Mouse (Mus musculus) liver, adult (tissue): Measurements from ENCODE around the gene Gprin2.

Source experiments
- GATA4 ChIP-seq: IDR thresholded peaks from 2 replicates; pipeline ENCODE4 v1.6.1; 2014; ENCODE audit warnings: mild to moderate bottlenecking, low read length; ENCODE audit not compliant: insufficient replicate concordance

The Gprin2 gene

DNA sequence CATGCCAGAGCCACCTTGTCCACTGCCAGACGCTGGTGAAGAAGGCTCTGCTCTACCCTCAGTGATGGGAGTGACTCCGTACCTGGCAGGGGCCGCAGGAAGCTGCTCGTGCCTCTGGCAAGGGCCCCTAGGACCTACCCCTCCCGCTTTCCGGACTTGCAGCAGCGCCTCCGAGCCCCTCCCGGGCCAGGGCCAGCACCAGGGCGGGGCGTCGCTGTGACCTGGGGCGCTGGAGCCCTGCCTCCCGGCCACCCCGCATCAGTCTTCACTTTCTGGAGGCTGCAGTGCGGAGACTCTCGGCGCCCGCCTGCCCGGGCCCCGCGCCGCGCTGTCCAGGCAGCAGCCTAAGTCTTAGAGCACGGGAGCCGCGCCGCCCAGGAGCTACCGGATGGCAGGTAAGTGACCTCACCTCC lies 18.3 kb upstream of the Gprin2 start:
- no peak for TF ChIP-seq GATA4

DNA sequence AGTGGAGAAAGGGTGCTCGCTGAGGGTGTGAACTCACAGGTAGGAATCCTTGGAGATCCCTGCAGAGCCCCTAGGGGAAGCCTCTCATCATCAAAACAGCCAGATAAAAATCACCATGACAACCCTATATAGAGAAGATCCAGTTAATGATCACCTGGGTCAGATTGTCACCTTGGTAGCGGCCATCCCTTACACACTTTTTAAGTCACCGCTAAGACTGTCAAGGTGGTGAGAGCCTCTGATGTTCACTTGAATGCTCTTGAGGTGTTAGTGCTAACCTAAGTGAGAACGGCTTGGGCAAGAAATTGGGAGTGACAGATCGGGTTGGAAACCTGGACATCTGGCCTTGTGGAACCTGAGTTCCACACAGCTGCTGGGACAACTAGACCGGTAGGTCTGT lies 17.8 kb upstream of the Gprin2 start, which contains the start of gene Syt15:
Syt15 (plus strand) TSS at position 301 of the 400 bp plus-strand sequence.
- no peak for TF ChIP-seq GATA4

DNA sequence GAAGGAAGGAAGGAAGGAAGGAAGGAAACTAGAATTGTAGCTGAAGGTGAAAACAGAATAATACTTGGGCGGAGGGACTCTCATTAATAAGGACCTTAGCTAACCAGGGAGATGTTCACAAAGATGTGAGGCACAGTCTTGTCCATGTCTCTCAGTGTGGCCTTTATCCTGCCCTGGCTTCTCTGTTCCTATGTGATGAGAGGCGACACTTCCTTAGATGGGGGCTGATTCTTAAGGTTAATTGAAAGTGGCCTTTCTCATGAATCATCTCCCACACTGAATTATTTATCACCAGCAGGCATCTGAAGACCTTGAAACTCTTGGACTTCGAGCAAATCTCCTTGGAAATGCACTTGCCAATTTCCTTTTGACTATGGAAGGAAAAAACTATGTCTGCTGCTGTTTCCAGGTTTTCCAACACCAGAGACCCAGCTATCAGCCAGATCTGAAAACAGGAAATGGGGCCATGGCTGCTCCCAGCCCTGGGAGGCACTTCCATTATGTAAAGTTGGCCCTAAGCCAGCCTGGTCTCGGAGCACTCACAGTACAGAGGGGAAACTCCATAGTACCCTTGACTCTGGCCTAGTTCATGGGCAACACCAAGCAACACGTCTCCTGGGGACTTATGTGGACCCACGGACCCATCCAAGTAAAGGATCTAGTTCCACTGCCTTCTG lies 14.1 kb upstream of the Gprin2 start:
- no peak for TF ChIP-seq GATA4

DNA sequence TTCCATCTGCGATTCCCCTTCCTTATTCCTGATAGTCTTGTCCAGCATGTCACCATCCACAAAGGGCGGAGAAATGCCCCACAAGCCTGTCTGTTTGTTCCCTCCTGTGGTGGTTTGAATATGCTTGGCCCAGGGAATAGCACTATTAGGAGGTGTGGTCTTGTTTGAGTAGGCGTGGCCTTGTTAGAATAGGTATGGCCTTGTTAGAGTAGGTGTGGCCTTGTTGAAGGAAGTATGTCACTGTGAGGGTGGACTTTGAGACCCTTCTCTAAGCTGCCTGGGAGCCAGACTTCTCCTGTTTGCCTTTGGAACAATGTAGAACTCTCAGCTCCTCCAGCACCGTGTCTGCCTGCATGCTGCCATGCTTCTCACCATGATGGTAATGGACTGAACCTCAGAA lies 8.5 kb upstream of the Gprin2 start:
- no peak for TF ChIP-seq GATA4

DNA sequence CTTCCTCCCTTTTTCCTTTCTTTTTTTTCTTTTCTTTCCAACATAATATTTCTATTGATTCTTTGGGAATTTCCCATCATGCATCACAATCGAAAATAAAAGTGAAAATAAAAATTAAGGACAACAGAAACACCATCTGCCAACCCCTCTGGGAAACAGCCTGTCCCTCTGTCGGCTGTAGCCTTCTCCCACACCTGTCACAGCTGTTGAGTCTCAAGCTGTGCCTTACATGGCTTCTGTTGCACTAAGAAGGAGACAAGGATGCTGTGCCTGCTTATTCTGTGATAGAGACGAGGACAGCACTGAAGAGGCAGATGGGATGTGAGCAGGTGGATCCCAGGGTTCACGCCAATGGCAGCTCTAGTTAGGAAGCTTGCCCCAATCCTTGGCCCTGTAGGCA lies 7.6 kb upstream of the Gprin2 start:
- TF ChIP-seq GATA4, result no peak

DNA sequence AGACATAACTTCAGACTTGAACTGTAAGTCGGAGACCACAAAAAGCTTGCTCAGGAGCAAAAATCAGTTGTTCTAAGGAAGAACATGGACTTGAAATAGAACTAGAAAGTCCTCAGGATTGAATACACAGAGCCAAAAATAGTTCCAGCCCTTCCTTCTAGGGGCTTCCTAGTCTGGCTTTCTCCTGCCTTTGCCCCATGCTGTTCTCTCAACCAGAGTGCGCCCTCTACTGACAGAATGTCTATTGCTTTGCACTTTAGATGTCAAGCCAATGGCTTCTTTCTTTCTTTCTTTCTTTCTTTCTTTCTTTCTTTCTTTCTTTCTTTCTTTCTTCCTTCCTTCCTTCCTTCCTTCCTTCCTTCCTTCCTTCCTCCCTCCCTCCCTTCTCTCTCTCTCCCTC lies 7.2 kb upstream of the Gprin2 start:
- no peak for TF ChIP-seq GATA4

DNA sequence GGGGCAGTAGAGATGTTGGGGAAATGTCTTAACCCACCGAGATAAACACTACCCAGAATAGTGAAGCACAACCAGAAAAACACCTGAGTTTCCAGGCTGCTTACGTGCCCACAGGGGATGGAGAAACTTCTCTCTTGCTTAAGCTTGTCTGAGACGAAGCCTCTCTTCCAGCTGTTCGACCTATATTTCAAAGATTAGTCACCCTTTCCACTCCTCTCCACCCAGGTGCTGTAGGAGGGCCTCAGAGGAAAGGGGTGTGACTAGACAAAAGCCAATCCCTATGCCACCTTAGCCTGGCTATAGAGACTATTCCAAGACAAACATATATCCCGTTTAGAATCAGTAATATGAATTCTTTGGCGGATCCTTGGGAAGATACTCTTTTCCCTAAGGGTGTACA lies 6.5 kb upstream of the Gprin2 start:
- no peak for TF ChIP-seq GATA4

DNA sequence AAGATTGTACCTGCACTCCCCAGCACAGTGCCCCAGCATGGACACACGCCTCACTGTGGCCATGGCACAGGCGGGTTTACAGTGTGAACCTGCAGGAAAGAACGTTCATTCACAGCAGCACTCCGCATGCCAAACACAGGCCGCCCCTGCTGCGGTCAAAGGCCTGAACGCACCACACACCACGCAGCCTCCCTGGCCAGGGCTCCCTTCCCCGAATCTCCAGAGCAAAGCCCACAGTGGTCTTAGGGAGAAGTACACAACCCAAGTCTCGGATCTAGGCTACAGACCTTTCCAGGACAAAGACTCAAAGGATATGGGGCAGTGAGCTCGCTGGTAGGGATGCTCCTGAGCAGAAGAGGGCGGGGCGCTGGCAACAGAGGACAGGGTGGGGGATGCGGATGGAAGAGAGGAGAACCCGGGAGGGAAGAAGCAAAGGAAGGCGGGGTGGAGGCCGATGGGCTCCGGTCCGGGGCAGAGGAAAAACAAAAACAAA lies 669 bp downstream of the Gprin2 start:
- no peak for TF ChIP-seq GATA4

DNA sequence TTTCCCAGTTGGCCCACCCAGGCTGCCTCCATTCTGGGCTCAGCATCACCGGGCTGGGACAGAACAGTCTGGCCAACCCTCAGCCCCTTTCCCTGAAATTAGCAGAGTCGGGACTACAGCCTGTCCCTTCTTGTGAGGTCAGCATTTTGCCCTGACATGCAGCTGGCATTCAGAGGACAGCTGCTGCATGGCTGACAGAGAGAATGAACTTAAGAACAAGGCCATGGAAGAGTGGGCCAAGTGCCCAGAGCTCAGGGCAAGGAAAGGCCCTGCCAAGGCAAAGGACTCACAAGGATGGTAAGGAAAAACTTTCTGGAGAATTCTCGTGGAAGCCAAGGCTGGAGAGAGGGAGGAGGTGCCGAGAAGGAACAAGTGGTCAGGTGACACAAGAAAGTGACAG lies 4.7 kb downstream of the Gprin2 start:
- no peak for TF ChIP-seq GATA4

DNA sequence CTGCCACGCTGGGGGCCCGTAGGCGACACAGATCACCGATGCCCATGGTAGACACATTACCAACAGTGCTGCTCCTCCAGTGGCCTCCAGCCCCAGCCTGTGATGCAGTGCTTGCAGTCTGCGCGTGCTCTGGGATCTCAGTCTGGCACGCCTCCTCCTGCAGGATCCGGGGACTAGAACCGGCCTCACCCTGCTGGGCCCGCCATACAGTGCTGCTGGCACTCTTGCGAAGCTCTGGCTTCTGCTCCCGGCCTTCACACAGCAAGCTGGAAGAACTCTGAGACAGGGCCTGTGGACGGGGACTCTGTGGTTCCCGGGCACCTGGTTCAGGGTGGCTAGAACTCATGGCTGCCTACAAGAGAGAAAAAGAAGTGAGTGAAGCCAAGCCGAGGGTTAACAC lies 6.0 kb downstream of the Gprin2 start:
- no peak for TF ChIP-seq GATA4

DNA sequence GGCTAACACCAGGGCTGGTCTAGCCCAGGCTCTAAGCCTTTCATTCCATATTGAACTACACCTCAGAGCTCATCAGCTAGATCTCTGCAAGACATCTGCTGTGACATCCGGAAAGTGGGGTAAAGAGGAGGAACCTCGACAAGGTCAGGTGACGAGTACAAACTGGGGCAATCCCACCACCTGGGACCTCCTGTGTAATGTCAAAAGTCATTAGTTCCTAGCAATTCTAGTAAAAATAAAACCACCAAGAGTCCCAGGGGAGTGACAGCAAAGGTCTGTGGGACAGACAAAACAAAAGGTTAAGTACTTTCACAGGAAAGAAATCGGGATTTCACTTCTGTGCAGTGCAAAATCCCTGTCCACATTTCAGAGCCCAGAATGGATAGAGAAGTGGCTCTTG lies 7.6 kb downstream of the Gprin2 start:
- no peak for TF ChIP-seq GATA4

DNA sequence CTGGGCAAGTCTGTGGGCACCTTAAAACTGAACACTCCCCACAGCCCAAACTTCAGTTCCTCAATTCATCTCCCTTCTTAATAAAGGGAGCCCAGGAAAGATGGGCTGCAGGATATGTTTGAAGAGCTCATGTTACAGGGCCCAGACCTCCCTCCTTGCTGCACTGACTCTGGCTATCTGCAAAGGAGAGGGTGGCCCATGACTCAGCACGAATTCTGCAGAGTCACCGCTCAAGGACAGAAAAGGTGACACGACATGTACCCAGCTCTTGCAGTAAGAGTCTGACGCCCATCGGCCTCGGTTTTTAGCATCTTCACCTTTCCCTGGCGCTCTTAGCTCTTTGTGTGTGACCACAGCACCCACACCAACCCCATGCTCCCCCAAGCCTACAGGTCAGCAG lies 11.1 kb downstream of the Gprin2 start:
- TF ChIP-seq GATA4, result no peak

DNA sequence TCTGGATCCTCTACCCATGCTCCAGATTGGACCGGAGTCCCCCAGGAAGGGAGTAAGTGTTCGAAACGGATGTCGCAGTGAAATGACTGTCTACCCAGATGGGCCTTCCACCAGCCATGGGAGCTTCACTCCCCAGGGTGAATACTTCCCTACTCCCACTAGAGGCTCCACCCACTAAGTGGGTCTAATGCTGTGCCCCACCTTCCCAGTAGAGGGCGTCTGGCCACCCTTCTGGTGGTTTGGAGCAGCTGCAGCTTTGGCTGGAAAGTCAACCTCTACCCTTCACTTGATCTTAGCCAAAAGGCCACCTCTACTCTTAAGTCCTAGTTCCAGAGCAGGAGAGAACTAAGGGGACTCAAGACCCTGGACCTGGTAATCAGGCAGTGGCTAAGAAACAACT lies 12.8 kb downstream of the Gprin2 start:
- TF ChIP-seq GATA4, result no peak

DNA sequence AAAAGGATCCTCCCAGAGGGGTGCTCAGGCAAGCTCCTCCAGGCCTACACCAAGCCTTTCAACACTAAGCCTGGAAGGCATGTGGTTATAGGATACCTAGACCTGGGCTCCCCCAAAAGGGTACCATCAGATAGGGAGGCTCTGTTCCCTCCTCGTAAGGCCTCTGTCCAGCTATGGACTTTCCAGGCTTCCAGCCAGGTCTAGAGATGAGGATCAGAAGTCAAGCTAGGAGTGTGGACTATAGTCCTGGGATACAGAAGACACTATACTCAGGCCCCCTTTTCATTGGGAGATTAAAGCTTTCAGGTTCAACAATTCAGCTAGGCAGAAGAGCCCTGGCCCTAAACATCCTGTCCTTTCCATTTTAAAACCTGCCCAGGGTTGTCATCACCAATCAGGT lies 18.4 kb downstream of the Gprin2 start:
- no peak for TF ChIP-seq GATA4

DNA sequence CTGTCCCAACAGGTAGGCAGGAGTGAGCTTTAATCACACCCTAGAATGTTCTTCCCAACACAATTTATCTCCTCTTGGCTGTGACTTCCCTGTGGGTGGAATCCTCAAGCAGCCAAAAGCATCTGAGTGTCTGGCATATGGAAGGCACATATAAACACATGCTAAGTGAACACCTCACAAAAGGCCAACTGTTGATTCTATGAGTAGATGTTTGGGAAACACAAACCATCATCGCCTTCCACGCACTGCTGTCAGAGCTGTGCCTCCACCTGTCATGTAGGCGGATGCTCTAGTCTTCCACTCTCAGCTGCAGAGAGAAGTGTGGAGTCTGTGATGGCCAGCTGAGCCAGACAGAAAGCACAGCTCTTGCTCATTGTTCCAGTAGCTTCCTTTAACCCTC lies 22.1 kb downstream of the Gprin2 start:
- no peak for TF ChIP-seq GATA4

DNA sequence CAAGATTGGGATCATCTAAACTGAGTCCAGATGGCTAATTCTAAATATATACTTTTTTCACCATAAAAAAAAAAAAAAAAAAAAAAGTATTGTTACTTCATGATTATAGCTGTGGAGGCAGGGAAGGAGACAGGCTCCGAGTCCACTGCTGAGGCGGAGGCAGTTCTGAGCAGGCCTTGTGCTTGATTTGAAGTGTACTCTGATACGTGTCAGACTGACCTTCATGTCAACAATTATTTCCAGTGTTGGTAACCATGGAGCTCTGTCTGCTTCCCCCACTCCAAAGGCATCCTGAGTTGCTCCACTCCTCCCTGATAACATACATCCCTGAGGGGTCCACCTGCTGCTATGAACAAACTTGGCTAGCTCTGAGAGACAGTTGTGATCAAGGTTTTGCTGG lies 30.3 kb downstream of the Gprin2 start:
- no peak for TF ChIP-seq GATA4

DNA sequence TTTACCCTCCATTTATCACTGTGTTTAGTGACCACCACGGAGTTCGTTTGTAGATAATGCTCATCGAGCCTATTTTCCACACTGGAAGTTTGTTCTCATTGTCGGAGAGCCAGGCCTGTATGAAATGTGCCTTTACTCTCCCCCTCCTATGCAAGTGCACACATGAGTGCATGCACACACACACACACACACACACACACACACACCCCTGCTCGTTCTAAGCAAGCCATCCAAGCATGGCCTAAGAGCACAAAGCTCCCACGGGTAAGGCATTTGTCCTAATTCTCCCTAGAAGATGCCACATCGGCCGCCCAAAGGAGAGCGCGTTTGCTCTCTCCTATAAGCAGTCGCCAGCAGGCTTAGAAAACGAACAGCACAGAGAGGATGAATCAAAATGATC lies 45.7 kb downstream of the Gprin2 start:
- no peak for TF ChIP-seq GATA4
